Mouse (Mus musculus) 416B (cell line): ENCODE results near the gene Stkld1.
"Not testable (repeated sequence)": the region's sequence is repeated elsewhere in the genome, so short reads cannot be mapped to it uniquely, and the experiment has no call there.

Experiments
- DNase-seq: peaks from one replicate; pipeline ENCODE4 v3.0.0; 2011; ENCODE audit warnings: low read depth

The Stkld1 gene

DNA sequence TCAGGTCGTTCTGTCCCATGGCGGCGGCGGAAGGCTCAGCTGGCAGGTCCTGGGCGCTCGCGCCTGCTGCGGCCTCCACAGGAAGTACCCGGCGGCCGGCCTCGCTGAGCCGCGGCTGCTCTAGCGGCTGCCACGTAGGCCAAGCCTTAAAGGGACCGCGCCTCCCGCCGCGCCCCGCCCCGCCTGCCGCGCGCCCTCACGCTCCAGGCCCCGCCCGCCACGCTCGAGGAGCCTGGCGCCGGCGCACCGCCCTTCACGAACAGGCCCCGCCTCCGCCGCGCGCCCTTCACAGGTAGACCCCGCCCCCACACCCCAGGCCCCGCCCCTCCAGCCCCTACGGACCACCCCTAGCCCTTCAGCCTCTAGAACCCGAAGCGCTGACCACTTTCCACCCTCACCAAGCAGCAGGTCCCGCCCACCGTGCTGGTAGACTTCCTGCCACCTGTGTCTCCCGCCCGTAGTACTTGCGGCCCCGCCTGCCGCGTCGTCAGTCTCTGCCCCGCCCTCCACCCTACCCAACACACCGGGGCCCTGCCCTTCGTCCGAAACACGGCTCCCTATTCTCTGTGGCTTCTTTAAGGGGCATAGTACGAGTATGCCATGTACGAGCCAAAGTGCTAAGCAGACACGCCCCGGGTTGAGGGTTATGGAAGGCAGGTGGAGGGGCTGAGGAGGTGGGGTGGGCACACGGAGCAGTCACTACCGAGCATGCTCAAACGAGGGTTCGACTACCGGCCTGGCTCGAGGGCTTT lies at the start of gene Stkld1, which contains the start of gene Surf4:
Gene Stkld1, plus strand, starts transcription at position 744 of the 752 bp plus-strand sequence.
Gene Surf4, minus strand, starts transcription at position 625 of the 752 bp plus-strand sequence.
- DNase-seq: peak; percentile 98

DNA sequence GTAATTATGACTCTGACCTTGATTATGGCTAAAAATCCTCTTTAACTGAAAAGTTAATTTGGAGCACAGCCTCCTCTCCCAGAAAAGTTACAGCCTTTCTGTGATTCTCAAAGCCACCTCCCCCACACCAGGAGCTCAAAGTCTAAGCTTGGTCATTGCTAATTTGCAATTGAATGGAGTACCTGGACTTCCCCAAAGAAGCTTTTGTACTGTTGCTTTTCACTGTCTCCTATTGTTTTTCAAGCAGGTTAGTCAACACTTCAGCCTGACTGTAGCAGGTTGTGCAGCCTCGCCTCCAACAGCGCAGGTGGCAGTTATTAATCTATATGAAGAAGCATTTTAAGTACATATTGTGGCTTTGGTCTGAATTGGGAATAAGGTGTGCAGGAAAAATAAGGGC lies 48.3 kb upstream of the Stkld1 start:
- not testable (repeated sequence) for DNase-seq

DNA sequence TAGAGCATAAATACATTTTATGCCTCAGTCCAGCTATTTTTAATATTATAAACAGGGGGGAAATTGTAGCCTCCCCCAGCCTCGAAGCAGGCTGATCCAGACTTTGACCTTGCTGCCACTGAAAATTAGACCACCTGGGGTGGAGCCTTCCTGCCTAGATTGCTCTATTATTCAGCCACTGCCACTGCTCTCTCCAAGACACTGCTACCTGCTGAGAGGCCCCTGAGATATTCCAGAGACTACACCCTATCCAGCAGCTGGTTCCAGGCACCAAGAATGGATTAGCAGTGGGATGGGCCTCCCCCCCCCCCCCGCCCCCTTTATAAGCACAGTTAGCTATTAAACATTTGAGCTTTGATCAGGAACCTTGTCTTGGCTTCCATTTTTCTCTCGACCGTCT lies 47.7 kb upstream of the Stkld1 start:
- DNase-seq: not testable (repeated sequence)

DNA sequence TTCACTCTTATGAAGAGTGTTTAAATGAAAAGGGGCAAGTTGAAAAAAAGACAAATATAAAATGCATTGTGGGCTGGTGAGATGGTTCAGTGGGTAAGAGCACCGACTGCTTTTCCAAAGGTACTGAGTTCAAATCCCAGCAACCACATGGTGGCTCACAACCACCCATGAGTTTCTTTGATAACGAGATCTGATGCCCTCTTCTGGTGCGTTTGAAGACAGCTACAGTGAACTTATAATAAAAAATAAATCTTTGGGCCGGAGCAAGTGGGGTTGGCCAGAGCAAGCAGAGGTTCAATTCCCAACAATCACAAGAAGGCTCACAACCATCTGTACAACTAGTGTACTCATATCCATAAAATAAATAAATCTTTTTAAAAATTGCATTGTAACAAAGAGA lies 37.9 kb upstream of the Stkld1 start:
- DNase-seq: no peak

DNA sequence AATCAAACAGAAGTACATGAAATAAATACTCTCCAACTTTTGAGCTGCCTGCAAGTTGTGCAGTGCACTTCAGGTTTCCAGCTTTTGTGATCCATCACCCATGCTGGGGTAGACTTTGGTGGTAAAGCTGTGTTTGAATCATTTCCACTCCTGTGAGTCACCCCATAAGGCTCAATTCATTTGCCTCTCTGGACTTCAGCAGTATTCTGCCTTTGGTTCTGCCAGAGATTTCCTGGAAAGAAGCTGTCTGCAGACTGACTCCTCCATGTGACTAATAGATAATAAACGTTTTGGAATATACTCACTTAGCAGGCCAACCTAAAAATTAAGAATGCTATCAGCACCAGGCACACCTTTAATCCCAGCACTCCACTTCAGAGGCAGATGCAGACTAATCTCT lies 33.1 kb upstream of the Stkld1 start:
- peak; percentile 47 for DNase-seq

DNA sequence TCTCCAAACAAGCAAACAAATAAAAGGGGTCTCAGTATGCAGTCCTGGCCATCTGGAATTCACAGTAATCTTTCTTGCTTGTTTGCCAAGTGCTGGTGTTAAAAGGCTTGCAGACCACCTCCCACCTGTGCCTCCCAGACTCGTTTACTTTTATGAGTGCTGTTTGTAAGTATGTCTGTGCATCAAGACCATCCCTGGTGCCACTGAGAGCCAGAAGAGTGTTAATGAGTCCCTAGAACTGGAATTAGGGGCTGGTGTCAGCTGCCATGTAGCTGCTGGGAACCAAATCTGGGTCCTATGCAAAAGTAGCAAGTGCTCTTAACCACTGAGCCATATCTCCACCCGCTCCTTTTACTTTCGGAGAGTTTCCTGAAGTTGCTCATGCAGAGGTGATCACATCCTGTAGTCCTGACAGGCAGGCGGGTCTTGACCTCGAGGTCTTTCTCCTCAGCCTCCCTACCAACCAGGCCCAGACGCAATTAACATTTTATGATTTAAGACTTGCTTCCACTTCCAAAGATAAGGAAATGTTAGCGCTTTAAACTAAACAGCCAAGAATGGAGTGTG lies 31.9 kb upstream of the Stkld1 start:
- peak; percentile 52 for DNase-seq

DNA sequence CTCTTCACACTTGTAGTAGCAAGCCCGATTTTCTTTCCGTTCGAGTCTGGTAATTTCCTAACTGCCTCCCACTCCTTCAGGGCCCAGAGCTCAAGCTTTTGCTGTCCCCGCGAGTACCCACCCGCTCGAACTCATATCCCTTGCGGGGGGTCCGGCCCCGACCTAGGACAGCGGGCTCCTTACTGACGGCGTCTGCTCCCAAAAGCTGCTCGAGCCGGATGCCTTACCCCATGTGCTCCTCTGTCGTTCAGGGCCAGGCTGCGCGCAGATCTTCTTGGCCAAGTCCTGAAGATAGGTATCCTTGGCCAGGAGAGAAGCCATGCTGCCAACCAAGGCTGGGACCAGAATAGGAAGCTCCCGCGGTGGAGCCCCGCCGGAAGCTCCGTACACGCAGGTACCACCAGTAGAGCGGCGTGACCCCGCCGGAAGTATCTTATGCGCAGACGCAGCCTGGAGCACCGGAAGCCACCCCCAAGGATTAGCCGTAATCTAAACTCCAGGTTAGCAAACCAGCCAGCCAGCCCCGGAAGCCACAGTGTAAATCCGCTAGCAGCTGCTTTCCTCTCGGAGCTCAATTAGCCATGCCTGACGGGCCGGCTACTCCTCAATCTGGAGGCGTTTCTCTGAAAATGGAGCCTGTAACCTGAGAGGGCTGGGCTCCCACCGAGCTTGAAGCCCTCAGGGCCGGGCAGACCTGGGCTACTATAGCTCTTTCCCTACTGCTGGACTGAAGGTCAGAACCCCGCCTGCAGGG lies 31.2 kb upstream of the Stkld1 start, which contains the start of gene Surf6:
Gene Surf6, minus strand, starts transcription at position 413 of the 754 bp plus-strand sequence.
- DNase-seq: peak; percentile 98

DNA sequence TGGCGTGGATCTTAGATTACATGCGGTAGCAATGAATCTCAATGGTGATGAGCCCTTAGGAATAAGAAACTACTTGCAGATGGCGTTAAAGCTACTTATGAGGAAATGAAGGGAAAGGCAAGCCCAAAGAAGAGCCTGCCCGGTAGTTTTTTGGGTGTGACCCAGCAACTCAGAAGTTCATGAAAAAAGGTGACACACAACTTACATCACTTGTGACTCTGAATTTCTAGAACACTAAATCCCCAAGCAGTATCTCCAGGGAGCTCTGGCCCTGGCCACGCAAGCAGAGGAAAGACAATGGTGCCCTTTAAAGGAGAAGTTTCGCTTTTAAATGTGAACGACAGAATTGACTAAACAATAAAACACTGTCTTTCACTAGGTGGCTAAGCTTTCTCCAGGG lies 30.5 kb upstream of the Stkld1 start:
- no peak for DNase-seq

DNA sequence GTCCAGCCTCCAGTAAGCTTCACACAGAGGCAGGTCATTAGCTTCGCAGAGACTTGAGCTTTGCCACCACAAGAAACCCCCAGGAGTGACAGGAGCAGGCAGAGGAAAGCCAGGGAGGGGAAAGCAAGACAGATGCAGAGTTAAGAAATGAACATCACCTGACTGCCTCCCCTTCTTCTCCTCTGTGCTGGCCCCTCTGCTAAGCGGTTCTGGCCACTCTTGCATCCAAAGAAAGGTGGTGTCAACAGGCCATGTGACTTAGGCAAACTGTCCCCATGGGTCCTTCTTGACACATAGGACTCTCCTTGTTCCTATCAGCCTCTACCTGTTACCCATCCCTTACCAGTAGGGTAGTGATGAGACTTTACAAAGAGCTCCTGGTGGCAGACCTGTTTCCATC lies 27.9 kb upstream of the Stkld1 start:
- no peak for DNase-seq

DNA sequence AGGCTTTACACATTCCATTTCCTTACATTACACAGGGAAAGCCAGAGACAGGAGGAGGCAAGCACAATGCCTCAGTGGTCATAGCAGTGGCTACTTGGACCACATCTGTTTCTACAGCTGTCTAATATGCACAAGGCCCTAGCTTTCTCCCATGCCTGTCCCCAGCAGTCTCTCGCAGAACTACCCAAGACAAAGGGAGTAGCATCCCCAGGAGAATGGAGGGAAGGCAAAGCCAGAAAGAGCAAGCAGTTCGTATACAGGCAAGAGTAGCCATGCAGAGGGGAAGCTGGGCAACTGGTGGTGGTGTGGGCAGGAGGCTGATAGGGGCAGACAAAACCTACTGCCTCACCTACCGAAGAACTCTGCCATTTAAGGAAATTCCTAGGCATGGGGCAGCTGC lies 27.4 kb upstream of the Stkld1 start:
- DNase-seq: no peak

DNA sequence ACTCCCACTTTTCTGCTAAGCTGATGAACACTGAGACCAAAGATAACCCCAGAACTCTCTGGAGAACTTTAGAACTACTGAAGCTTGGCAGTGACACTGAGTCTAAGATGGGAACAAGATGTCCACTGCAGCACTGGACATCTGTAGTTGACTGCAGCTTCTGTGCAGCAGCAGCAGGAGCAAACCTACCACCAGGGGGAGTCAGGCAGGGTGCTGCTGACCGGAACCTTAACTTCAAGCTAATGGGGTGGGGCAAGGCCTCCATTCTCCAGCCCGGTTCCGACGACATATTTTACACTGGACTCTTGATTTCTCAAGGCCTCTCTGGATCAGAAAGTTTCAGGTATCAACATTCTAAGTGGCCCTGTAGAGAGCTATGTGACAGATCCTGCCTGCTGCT lies 26.7 kb upstream of the Stkld1 start:
- peak; percentile 68 for DNase-seq

DNA sequence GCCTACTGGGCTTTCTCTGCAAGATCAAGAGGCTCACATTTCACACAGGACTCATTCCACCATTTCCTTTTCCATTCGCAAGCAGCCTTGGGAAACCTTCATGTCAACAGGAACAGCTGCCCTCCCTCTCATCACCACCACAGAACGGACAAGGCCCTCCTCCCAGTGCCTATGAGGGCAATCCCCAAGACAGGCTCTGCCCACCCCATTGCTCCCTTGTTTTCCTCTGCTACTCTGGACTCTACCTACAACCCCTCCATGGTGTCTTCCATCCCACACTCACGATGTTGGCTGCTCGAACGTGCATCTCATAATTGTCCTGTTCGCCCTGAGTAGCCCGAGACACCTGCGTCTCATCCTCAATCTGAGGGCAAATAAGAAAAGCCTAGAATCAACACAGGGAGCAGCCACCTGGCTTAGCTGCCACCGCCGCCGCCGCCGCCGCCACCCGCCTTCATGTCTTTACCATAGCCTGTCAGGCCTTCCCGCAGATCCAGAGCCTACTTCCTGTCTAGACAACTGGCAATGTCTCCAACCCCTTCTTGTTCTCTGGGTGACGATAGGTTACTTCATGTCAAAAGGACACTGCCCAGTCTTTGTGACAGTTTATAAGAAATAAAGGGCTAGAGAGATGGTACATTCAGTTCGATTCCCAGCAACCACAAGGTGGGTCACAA lies 25.0 kb upstream of the Stkld1 start:
- peak; percentile 54 for DNase-seq

DNA sequence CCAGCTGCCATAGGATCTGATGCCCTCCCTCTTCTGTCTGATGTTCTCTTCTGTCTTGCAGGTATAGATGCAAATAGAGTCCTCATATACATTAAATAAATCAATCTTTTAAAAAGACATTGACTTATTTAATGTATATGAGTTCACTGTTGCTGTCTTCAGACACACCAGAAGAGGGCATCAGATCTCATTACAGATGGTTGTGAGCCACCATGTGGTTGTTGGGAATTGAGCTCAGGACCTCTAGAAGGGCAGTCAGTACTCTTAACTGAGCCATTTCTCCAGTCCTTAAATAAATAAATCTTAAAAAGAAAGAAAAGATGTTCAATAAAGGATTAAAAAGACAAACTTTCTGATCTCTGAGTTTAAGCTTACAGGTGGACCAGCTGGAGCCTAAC lies 24.5 kb upstream of the Stkld1 start:
- DNase-seq: no peak

DNA sequence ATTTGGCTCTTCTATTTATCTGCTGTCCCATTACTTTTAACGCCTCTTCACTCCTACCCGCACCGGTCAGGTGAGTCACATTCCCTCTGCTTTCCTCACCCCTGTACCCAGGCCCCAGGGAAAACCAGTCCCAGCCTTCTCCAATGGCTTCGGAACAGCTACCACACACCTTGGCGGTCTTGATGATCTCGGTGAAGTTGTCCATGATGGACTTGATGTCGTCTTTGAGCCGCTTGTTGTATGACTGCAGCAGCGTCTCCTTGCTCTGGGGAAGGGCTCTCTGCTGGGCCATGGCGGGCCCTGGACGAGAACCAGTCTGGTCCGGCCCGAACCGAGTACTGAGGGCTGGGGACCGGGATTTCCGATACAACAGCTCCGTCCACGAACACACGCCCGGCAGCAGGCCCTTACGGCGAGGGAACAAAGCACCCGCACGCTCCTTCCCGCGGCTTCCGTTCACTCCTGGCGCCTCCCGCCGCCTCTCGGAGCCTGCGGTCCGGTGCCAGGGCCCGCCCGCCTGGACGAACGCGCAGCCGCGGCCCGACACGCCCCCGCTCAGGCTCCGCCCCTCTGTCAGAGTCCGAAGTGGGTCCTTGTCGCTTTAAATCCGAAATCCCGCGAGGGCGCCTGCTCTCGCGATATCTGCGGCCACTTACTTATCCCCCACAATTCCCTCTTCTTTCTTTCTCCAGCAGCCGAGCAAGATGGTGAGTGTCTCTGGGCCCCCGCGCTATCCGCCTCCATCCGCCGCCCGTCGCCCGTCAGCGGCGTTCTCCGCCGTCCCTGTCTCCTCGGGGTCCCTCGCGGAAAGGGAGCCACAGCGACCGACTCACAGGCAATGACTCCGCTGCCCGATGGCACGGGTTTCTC lies 23.5 kb upstream of the Stkld1 start, which contains the start of the genes Med22 and Rpl7a:
Gene Med22, minus strand, starts transcription at position 554 of the 870 bp plus-strand sequence.
Gene Rpl7a, plus strand, starts transcription at position 641 of the 870 bp plus-strand sequence.
- DNase-seq: peak; percentile 99

DNA sequence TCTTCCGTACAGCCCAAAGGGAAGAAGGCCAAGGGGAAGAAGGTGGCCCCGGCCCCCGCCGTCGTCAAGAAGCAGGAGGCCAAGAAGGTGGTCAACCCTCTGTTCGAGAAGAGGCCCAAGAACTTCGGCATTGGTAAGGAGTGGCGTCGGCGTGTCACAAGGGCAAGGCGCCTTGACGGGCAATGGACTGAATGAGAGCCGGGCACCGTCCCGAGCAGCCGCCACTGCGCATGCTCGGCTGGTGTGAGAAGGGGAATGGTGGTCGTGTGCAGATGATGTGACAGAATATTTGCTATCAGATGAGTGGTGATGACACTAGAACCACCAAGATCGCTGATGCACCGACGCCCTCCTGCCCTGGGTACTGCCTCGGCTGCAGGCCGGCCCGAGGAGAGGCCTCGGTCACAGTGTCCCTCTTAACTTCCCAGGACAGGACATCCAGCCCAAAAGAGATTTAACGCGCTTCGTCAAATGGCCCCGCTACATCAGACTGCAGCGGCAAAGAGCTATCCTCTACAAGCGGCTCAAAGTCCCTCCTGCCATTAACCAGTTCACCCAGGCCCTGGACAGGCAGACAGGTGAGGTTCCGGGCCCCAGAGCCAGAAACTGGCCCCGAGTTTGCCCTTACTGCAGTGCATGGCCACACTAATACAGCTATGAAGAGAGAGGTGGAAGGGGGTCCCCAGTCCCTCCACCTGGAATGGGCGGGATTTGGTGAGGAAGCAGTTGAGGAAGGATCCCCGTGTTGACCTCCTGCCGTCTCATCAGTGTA lies 22.7 kb upstream of the Stkld1 start:
- DNase-seq: no peak

DNA sequence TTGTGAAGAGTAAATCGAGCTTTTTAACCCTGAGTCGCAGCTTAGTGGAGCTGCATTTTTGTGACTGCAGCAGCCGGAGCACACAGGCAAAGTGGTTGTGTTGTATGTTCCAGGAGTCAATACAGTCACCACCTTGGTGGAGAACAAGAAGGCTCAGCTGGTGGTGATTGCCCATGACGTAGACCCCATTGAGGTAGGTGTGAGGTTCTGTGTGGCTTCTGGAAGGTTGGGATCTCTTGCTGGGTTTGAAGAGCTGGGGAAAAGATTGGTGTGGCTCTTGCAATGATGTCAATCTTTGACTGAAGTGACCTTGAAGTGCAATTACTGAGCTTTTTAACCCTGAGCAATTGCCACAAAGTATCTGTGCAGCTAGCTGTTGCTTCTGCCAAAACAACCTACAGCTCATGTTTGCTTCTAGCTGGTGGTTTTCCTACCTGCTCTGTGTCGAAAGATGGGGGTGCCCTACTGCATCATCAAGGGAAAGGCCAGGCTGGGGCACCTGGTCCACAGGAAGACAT lies 21.5 kb upstream of the Stkld1 start:
- DNase-seq: no peak

DNA sequence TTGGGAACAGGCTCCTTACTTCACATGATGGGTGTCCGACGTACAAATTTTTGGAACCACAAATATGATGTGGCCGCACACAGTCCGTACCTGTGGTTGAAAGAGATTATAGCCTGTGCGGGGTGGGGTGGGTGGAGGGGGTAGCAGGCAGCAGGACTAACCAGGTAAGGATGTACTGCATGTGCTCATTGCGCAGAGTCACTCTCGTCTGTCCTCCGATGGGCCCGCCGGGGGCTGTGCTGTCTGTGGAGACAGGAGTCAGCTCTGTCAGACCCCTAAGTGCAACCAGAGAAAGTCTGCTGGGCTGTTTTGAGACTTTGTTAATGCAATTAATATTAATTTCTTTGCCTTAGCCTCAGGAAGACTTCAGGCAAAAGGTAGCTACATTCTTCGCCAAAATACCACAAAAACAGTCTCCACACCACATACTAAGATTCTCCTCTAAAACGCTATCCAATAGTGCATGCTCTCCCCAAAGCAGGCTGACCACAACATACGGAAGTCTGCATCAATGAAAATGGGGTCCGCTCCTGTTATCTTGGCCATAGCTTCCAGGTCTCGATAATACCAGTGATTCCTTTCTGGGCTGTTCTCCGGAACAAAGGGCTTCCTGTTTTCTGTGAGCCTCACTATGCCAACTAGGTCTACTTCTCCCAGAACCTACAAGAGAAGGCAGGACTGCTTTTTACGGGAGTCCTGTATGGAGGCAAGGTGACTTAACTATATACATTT lies 20.3 kb upstream of the Stkld1 start:
- no peak for DNase-seq

DNA sequence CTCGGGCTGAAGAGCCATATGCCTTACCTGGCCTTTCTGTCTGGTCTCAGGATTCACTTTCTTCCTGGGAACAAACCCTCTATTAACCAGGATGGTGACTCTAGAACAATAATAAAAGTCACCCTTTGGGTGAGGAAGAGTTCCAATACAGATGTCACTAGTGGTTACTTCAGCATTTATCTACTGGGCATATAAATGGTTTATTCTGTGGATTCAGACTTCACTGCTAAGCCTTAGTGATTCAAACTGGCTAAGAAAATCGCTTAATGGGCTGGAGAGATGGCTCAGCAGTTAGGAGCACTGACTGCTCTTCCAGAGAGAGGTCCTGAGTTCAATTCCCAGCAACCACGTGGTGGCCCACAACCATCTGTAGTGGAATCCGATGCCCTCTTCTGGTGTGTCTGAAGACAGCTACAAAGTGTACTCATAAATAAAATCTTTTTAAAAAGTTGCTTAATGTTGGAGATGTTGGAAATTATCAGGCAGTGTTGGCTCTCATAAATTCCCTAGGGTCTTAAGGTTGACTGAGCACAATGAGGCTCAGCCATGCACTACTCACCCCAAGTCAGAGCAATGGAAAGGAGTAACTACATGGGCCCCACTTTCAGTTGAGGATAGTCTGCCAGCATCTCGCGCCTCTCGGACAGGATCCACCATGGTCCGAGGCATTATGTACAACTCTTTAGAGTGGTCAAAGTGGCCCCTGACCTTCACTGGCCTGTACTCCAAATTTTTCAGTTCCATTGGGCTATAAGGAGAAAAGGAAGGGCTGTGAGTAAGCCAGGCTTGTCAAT lies 19.5 kb upstream of the Stkld1 start:
- no peak for DNase-seq
